Mouse (Mus musculus) embryo, embryonic 10.5 days (tissue): ENCODE measurements around the gene Gtf2h1.
A peak's percentile ranks its signal among the peaks of the same experiment; 100 is the strongest.
"Not testable (repeated sequence)": the region's sequence is repeated elsewhere in the genome, so short reads cannot be mapped to it uniquely, and the experiment has no call there.

Experiments used
- DNase-seq: peaks from one replicate; pipeline ENCODE4 v3.0.0-alpha.2; 2015; ENCODE audit warnings: low spot score

Gtf2h1 gene

GRCm38 (mm10) chr7:46830799-46831590, 35.1 kb downstream of the Gtf2h1 start:
- DNase-seq, result peak; percentile 30

GRCm38 (mm10) chr7:46831693-46832092, 35.8 kb downstream of the Gtf2h1 start:
- DNase-seq, result no peak

- DNase-seq, result not testable (repeated sequence)
These were observed 36.4 kb downstream of the Gtf2h1 start for GRCm38 (mm10) chr7:46832112-46832810.

GRCm38 (mm10) chr7:46833266-46833665, 37.4 kb downstream of the Gtf2h1 start:
- peak; percentile 65 for DNase-seq

GRCm38 (mm10) chr7:46833670-46834255, 37.9 kb downstream of the Gtf2h1 start:
- no peak for DNase-seq

- peak; percentile 35 for DNase-seq
These were observed 39.2 kb downstream of the Gtf2h1 start for GRCm38 (mm10) chr7:46834994-46835610.

GRCm38 (mm10) chr7:46836357-46836756, 40.5 kb downstream of the Gtf2h1 start:
- no peak for DNase-seq

- DNase-seq, result no peak
These were observed 41.2 kb downstream of the Gtf2h1 start for GRCm38 (mm10) chr7:46837073-46837472.

GRCm38 (mm10) chr7:46838104-46838671, 42.3 kb downstream of the Gtf2h1 start:
- peak; percentile 68 for DNase-seq

- peak; percentile 65 for DNase-seq
These were observed 43.0 kb downstream of the Gtf2h1 start for GRCm38 (mm10) chr7:46838891-46839302.

GRCm38 (mm10) chr7:46839446-46839845, 43.5 kb downstream of the Gtf2h1 start:
- DNase-seq, result no peak

- no peak for DNase-seq
These were observed 44.0 kb downstream of the Gtf2h1 start for GRCm38 (mm10) chr7:46839861-46840260.

GRCm38 (mm10) chr7:46840326-46840725, 44.4 kb downstream of the Gtf2h1 start:
- DNase-seq, result no peak

GRCm38 (mm10) chr7:46840787-46841525, 45.1 kb downstream of the Gtf2h1 start, which contains the start of gene Ldha:
TSS of gene Ldha (plus strand) at chr7:46841475.
- no peak for DNase-seq

GRCm38 (mm10) chr7:46842278-46842677, 46.4 kb downstream of the Gtf2h1 start:
- no peak for DNase-seq

GRCm38 (mm10) chr7:46843576-46843975, 47.7 kb downstream of the Gtf2h1 start:
- DNase-seq, result no peak

GRCm38 (mm10) chr7:46845211-46845977, 49.5 kb downstream of the Gtf2h1 start:
- peak; percentile 97 for DNase-seq

GRCm38 (mm10) chr7:46845978-46846485, 50.1 kb downstream of the Gtf2h1 start:
- DNase-seq, result peak; percentile 62

- peak; percentile 86 for DNase-seq
These were observed 50.8 kb downstream of the Gtf2h1 start for GRCm38 (mm10) chr7:46846486-46847244.

- no peak for DNase-seq
These were observed 53.4 kb downstream of the Gtf2h1 start for GRCm38 (mm10) chr7:46849287-46849686.
